Mouse (Mus musculus): ENCODE data around the gene Usp9y.

- TF ChIP-seq CTCF (IDR thresholded peaks at IDR 0.05; ENCODE audit: low read depth) (no peak), EP300 (IDR thresholded peaks at IDR 0.05; ENCODE audit: low read depth) (no peak)
These were observed 173.3 kb downstream of the Usp9y start, which contains the start of gene Ddx3y for GRCm38 (mm10) chrY:1286171-1286795.

All from liver, postnatal 0 days (tissue).